Mouse (Mus musculus): ENCODE data around the gene Emilin1.

- TF ChIP-seq CTCF (IDR thresholded peaks at IDR 0.05; ENCODE audit: low read depth, low read length) (no peak), POLR2A (IDR thresholded peaks at IDR 0.05; ENCODE audit: insufficient read depth, low read length) (no peak)
Observed at GRCm38 (mm10) chr5:30908426-30909299, 4.5 kb upstream of the Emilin1 start.
